Mouse (Mus musculus) bone marrow macrophage, adult 2 months (primary cell): ENCODE measurements at regions not wholly inside any gene's neighbourhood (a gene's known extent, or its start where the extent isn't known, plus 50 kb on each side); places are given as distances from the start of the nearest gene placed in this dataset.

Experiments used
- CTCF ChIP-seq: IDR thresholded peaks from 2 replicates; pipeline ENCODE4 v1.5.1; 2012; ENCODE audit warnings: low read depth, mild to moderate bottlenecking, low read length, moderate library complexity
- POLR2A ChIP-seq: IDR thresholded peaks from 2 replicates; pipeline ENCODE4 v1.6.1; 2012; ENCODE audit warnings: mild to moderate bottlenecking, low read depth, low read length, borderline replicate concordance

- TF ChIP-seq POLR2A: no peak
- TF ChIP-seq CTCF: no peak
Observed at GRCm38 (mm10) chr4:105469300-105469821, 312.2 kb downstream of the Plpp3 start.
